Mouse (Mus musculus): Measurements from ENCODE around the gene Ros1. TPM values are rescaled to one million over a fixed set of nuclear protein-coding genes. Genes with fewer than 3 reads are reported as not detected.

Gene Ros1
- polyA plus RNA-seq, 1 experiment: not detected

DNA sequence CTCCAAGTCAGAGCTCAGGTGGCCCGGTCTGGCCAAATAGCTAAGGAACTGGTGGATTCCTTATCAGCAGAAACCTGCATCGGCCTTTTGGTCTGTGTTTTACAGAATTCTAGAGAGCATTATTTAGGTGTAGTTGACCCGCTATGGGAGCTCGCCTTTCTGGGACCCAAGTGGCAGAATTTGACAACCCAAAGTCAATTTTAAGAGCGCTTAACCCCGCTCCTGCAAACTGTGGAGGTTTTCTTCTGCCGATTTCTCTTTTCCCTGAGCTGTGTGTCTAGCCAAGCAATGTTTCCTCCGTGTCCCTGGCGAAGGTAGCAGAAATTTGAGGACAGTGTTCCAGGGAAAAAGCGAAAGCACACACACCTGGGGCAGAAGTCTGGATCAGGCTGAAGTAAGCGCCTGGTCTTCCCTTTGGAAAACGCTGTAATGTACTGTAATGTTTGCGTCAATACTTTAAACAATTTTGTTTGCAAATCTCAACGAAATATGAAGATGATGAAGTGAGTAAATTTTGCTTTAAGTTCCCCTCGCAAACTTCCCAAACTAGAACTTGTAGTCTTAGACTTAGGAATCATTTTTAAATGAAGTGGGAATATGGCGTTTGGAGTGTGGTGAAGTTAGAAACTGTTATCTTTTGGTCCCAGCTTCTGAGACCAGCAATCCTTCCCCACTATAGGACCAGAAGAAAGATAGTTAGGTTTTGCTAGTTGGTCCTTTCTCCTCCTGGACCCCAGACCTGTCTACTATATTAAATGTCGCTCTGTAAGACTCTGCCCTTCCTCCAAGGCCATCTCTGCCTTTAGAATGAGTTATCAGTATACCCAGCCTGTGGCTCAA is 171.6 kb downstream of the Ros1 start:
- no peak overlapping the region for H3K27ac ChIP-seq (ENCODE audit: control insufficient read depth, insufficient read depth, low read depth, low read length, poor library complexity)
- no peaks in the 10 kb centered on the region for H3K4me1 ChIP-seq (ENCODE audit: control insufficient read depth, insufficient read depth, low read length)
- H3K4me3 ChIP-seq (replicated peaks; ENCODE audit: control insufficient read depth, low read depth, low read length): no peak overlapping the region
- no peak for TF ChIP-seq POLR2A (IDR thresholded peaks at IDR 0.05; ENCODE audit: borderline replicate concordance, control insufficient read depth, low read depth, low read length)
- no peak for TF ChIP-seq CTCF (IDR thresholded peaks at IDR 0.05; ENCODE audit: control insufficient read depth, insufficient read depth, low read length)
- 4% methylated on average over 17 of the region's 17 CpGs for WGBS

GRCm38 (mm10) chr10:52022413-52023212 is 172.4 kb downstream of the Ros1 start, which contains the start of gene Vgll2:
Gene Vgll2, plus strand, starts transcription at chr10:52022502.
- 1% methylated on average over 60 of the region's 60 CpGs for WGBS
- no peak within 1 kb of the TSS for H3K27ac ChIP-seq (ENCODE audit: control insufficient read depth, insufficient read depth, low read depth, low read length, poor library complexity)
- TF ChIP-seq POLR2A (IDR thresholded peaks at IDR 0.05; ENCODE audit: borderline replicate concordance, control insufficient read depth, low read depth, low read length) (no peak), CTCF (IDR thresholded peaks at IDR 0.05; ENCODE audit: control insufficient read depth, insufficient read depth, low read length) (no peak)
- no peak within 1 kb of the TSS for H3K4me3 ChIP-seq (replicated peaks; ENCODE audit: control insufficient read depth, low read depth, low read length)
- H3K4me1 ChIP-seq (ENCODE audit: control insufficient read depth, insufficient read depth, low read length): no peaks in the 10 kb centered on the region

GRCm38 (mm10) chr10:52021736-52022394 is 173.2 kb downstream of the Ros1 start:
- TF ChIP-seq CTCF (IDR thresholded peaks at IDR 0.05; ENCODE audit: control insufficient read depth, insufficient read depth, low read length) (no peak), POLR2A (IDR thresholded peaks at IDR 0.05; ENCODE audit: borderline replicate concordance, control insufficient read depth, low read depth, low read length) (no peak)
- Histone ChIP-seq H3K4me3 (replicated peaks; ENCODE audit: control insufficient read depth, low read depth, low read length) (no peak overlapping the region), H3K4me1 (ENCODE audit: control insufficient read depth, insufficient read depth, low read length) (no peaks in the 10 kb centered on the region), H3K27ac (ENCODE audit: control insufficient read depth, insufficient read depth, low read depth, low read length, poor library complexity) (no peak overlapping the region)
- WGBS: 3% methylated on average over 14 of the region's 15 CpGs

DNA sequence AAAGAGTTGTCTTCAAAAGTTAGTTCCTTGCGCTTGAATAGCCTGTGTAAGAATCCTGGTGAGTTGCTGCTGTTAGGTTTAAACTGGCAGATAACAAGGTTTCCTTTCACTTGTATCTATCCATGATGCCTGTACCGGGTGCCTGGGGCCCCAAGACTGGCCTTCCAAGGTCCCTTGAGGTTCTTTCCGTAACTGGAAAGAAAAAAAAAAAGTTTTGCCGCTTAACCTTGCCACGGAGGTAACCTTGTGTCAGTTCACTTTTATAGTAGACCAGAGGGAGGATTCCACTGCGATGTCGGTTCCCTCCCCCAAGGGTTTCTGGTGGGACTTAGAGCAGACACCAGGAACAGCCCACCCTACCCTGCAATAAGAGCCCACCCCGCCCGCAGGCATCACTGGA is 173.8 kb downstream of the Ros1 start:
- 4% methylated on average over 9 of the region's 9 CpGs for WGBS

DNA sequence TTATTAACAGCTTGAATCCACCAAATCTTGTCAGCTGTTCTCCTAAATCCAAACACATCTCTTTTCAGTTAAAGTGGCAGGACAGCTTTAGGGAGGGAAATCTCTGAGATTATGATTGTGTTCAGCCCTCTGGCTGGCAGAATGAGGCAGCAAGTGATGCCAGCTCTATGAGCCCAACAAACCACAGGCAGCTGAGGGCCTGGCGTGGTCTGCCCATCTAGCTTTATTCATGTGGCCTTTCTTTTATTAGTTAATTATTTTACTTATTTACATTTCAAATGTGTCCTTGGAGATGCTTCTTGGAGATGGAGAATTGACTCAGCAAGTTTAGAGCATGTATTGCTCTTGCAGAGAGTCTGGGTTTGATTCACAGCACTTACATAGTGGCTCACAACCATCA is 176.6 kb downstream of the Ros1 start:
- H3K27ac ChIP-seq (ENCODE audit: control insufficient read depth, insufficient read depth, low read depth, low read length, poor library complexity): no peak overlapping the region
- H3K4me3 ChIP-seq (replicated peaks; ENCODE audit: control insufficient read depth, low read depth, low read length): no peak overlapping the region
- WGBS: 48% methylated on average over 1 of the region's 1 CpGs
- TF ChIP-seq CTCF (IDR thresholded peaks at IDR 0.05; ENCODE audit: control insufficient read depth, insufficient read depth, low read length): no peak
- no peak for TF ChIP-seq POLR2A (IDR thresholded peaks at IDR 0.05; ENCODE audit: borderline replicate concordance, control insufficient read depth, low read depth, low read length)
- H3K4me1 ChIP-seq (ENCODE audit: control insufficient read depth, insufficient read depth, low read length): no peaks in the 10 kb centered on the region

More for the DNA sequence above, 173.8 kb downstream of the Ros1 start:
- H3K27ac ChIP-seq (ENCODE audit: control insufficient read depth, insufficient read depth, low read depth, low read length, poor library complexity): no peak overlapping the region
- no peaks in the 10 kb centered on the region for H3K4me1 ChIP-seq (ENCODE audit: control insufficient read depth, insufficient read depth, low read length)
- H3K4me3 ChIP-seq (replicated peaks; ENCODE audit: control insufficient read depth, low read depth, low read length): no peak overlapping the region
- TF ChIP-seq CTCF (IDR thresholded peaks at IDR 0.05; ENCODE audit: control insufficient read depth, insufficient read depth, low read length) (no peak), POLR2A (IDR thresholded peaks at IDR 0.05; ENCODE audit: borderline replicate concordance, control insufficient read depth, low read depth, low read length) (no peak)

Other genes starting within 250 kb of the Ros1 start
- not detected in 2 replicates for gene Vgll2, start 172.7 kb downstream of the Ros1 start, polyA plus RNA-seq (2011; ENCODE audit: insufficient read depth, insufficient read length, low replicate concordance, missing spikeins)
- 1.1 and 2.4 TPM in 2 replicates for gene Dcbld1, start 38.4 kb upstream of the Ros1 start, polyA plus RNA-seq (2011; ENCODE audit: insufficient read depth, insufficient read length, low replicate concordance, missing spikeins)
- gene Gm26741, start 163.5 kb upstream of the Ros1 start, polyA plus RNA-seq (2011; ENCODE audit: insufficient read depth, insufficient read length, low replicate concordance, missing spikeins): not detected in 2 replicates
- 2.9 and 5.3 TPM in 2 replicates for gene Gopc, start 186.9 kb upstream of the Ros1 start, polyA plus RNA-seq (2011; ENCODE audit: insufficient read depth, insufficient read length, low replicate concordance, missing spikeins)
- gene Nepn, start 193.7 kb upstream of the Ros1 start, polyA plus RNA-seq (2011; ENCODE audit: insufficient read depth, insufficient read length, low replicate concordance, missing spikeins): not detected in 2 replicates
- gene Nus1, start 222.3 kb upstream of the Ros1 start, polyA plus RNA-seq (2011; ENCODE audit: insufficient read depth, insufficient read length, low replicate concordance, missing spikeins): 10.5 and 12.5 TPM in 2 replicates

Measured in bone marrow, adult 2 months (tissue).